Mouse (Mus musculus): Measurements from ENCODE around the gene Fgf6. TPM values are rescaled to one million over a fixed set of nuclear protein-coding genes. Genes with fewer than 3 reads are reported as not detected.

Gene Fgf6
- not detected for polyA plus RNA-seq (2014; fragmentation: Illumina TruSeq; extraction: RNeasy Lipid Tissue Mini Kit (QIAGEN cat#74804))

GRCm38 (mm10) chr6:127014906-127015770 lies at the start of gene Fgf6:
Gene Fgf6 (plus strand): TSS chr6:127015586.

GRCm38 (mm10) chr6:127072817-127073216 lies 57.4 kb downstream of the Fgf6 start, which contains the start of gene Fgf23:
Gene Fgf23 (plus strand): TSS chr6:127072902.

Other genes starting within 250 kb of the Fgf6 start
- gene Ndufa9, start 166.4 kb upstream of the Fgf6 start, polyA plus RNA-seq (2014; fragmentation: Illumina TruSeq; extraction: RNeasy Lipid Tissue Mini Kit (QIAGEN cat#74804)) = 57.3 TPM
- gene Akap3, start 162.5 kb upstream of the Fgf6 start, polyA plus RNA-seq (2014; fragmentation: Illumina TruSeq; extraction: RNeasy Lipid Tissue Mini Kit (QIAGEN cat#74804)) = not detected
- not detected for gene Dyrk4, start 93.7 kb upstream of the Fgf6 start, polyA plus RNA-seq (2014; fragmentation: Illumina TruSeq; extraction: RNeasy Lipid Tissue Mini Kit (QIAGEN cat#74804))
- 31.6 TPM for gene Rad51ap1, start 76.0 kb upstream of the Fgf6 start, polyA plus RNA-seq (2014; fragmentation: Illumina TruSeq; extraction: RNeasy Lipid Tissue Mini Kit (QIAGEN cat#74804))
- gene D6Wsu163e, start 75.6 kb upstream of the Fgf6 start, polyA plus RNA-seq (2014; fragmentation: Illumina TruSeq; extraction: RNeasy Lipid Tissue Mini Kit (QIAGEN cat#74804)) = 16.6 TPM
- gene Fgf23, start 57.3 kb downstream of the Fgf6 start, polyA plus RNA-seq (2014; fragmentation: Illumina TruSeq; extraction: RNeasy Lipid Tissue Mini Kit (QIAGEN cat#74804)) = not detected
- gene Tigar, start 94.0 kb downstream of the Fgf6 start, polyA plus RNA-seq (2014; fragmentation: Illumina TruSeq; extraction: RNeasy Lipid Tissue Mini Kit (QIAGEN cat#74804)) = 7.1 TPM
- 193 TPM for gene Ccnd2, start 136.6 kb downstream of the Fgf6 start, polyA plus RNA-seq (2014; fragmentation: Illumina TruSeq; extraction: RNeasy Lipid Tissue Mini Kit (QIAGEN cat#74804))